Mouse (Mus musculus) T-helper 1 cell (primary cell): ENCODE data around the gene Crybb1.

Experiments
- in situ Hi-C: fragments of 300-600 bp; cut with MboI, MseI; formaldehyde crosslinking; loops from one replicate; pipeline ENCODE4 v1.15.1; 2025; ENCODE audit warnings: high pct_unique_total_duplicates

Gene Crybb1

GRCm38 (mm10) chr5:112265515-112265914 lies 9.9 kb downstream of the Crybb1 start:
- in situ Hi-C loops: loop anchor here (25.0 kb wide), 1 partner anchor 1847 kb away; no protein-coding TSS in a partner anchor

- in situ Hi-C loops: loop anchor here (25.0 kb wide), 1 partner anchor 1846 kb away; no protein-coding TSS in a partner anchor
Observed at GRCm38 (mm10) chr5:112266011-112266777, 10.6 kb downstream of the Crybb1 start.

DNA sequence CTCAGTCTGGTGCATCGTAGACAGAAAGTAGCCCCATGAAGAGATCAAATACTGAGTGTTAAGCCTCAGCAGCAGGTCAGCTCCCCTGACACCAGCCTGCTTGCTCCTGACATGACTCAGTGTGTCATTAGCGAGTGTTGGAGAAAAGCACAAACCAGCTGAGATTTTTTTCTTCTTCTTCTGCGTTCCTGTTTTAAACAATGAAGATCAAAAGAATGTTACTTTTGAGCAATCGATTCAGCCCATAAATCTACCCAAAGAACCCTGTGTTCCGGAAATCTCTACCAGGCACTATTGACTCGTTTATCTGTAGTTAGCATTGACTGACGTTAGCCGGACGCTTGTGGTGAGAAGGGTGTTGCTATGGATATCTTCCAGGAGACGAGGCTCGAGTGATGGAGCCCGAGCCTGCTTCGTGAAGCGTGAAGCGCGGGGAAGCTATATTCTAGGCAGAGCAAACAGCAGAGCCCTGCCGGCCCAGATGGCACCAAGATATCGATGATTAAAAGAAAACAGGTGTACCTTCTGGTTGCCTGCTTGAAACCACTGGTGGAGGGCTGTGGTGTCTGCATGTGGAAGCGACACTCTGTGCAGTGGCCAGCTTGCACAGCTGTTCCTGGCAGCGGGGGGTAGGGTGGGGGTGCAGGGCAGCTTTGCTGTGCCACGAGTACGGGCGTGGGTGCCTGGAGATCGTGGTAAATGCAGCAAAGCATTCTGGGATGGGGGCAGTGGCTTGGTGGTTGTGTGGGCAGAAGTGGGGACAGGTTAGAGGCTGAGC lies 15.3 kb downstream of the Crybb1 start:
- in situ Hi-C loops: loop anchor here (25.0 kb wide), 1 partner anchor 1841 kb away; no protein-coding TSS in a partner anchor

DNA sequence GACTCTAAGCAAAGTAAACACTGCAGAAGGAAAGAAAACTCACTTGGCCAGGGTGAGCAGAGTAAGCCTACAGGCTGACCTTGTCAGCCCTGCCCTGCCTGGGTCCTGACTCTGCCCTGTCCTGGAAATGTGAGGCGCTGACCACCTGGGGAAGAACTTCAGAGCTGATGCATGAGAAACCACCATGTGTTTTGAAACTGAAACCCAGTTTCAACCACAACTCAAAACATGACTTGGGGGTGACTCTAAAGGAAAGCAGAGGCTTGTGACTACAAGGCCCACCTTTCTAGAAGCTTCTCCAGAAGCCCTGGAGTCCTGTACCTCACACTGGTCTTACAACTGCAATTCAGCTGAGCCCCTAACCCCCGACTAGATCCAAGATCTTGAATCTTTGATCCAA lies 17.3 kb downstream of the Crybb1 start:
- in situ Hi-C loops: loop anchor here (25.0 kb wide), 1 partner anchor 1839 kb away; no protein-coding TSS in a partner anchor

GRCm38 (mm10) chr5:112273746-112274463 lies 18.3 kb downstream of the Crybb1 start:
- in situ Hi-C loops: loop anchor here (25.0 kb wide), 1 partner anchor 1838 kb away; no protein-coding TSS in a partner anchor

DNA sequence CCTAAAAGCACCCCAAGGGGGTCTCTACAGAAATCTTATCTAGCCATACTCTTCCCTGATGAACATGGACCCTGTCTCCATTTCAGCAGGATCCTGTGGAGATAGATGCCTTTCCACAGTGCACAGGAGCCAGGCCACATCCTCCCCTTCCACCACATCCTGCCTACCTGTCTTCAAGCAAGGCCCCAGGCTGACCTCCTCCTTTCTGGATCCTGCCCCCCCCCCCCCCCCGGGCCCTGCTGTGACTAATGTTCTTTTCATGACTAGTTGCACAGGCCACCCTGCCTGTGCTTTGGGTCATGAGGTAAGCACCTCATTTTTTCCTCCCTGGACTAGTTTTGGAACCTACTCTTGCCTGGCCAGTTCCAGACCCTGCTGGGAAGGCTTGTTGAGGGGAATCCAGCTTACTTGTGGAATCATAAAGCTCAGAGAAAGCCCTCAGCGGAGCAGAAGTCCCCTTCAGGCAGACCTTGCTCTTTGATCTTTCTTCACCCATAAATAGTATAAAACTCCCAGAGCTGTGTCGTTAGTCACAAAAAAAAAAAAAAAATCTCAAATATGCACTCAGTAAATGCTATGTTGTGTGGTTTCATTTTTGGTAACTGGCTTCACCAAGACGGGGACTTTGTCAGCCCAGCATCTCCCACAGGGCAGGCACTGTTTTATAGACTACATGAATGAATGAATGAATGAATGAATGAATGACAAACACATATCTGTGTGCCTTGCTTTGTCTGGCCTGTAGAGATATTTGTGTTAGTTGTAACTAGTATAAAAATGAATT lies 19.6 kb downstream of the Crybb1 start:
- in situ Hi-C loops: loop anchor here (5.0 kb wide), 1 partner anchor 67 kb away; the partner anchor contains the start of genes Hps4 and Srrd

DNA sequence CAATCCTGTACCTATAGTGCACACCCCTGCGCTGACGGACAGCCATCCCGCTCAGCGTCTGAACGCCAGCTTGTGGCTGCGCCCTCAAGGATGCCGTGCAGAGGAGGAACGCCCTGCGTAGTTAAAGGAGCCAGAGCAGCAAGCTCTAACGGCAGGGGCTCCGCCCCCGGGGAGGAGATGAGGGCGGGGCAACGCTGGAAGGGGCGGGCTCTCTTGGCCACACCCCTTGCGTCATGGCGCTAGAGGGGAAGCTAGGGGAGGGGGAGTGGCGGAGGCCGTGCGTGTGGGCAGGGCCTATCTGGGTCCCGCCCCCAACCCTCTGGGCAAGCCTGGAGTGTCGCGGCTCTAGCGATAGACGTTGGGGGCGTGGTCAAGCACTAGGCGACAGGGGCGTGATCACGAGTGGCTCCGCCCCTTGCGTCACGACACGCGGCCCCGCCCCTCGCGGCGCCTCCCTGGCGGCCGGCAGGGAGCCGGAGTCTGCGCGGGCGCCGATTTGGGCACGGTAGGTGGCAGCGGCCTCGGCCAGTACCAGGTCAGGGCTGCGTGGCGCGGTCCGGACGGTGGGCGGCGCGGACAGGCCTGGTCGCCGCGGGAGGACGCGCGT lies 20.8 kb downstream of the Crybb1 start, which contains the start of gene Tpst2:
TSS of gene Tpst2 (plus strand) at position 425 of the 607 bp plus-strand sequence.
- in situ Hi-C loops: loop anchor here (5.0 kb wide), 1 partner anchor 66 kb away; the partner anchor contains the start of genes Hps4 and Srrd

DNA sequence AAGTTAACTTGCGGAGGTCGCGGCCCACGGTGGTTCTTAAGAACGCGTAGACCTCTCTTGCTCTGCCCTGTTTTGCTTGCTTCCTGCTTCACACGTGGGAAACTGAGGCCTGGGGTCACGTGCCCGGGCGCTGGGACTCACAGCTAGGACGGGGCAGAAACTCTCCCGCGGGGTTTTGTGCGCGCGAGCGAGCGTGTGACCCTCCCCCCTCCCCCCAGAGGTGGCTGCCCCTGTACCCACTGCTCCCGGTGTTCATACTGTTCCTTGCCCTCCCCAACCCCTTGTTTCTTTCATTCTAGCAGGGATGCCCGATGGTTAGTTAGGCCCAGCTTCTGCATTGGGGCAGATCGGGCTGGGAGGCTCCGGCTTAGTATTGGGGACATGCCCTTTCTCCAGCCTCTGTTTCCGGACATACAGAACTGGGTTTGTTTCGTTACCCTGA lies 21.3 kb downstream of the Crybb1 start:
- in situ Hi-C loops: loop anchor here (5.0 kb wide), 1 partner anchor 65 kb away; the partner anchor contains the start of genes Hps4 and Srrd

- in situ Hi-C loops: loop anchor here (5.0 kb wide), 1 partner anchor 64 kb away; the partner anchor contains the start of genes Hps4 and Srrd
Observed at GRCm38 (mm10) chr5:112277906-112278470, 22.4 kb downstream of the Crybb1 start.

DNA sequence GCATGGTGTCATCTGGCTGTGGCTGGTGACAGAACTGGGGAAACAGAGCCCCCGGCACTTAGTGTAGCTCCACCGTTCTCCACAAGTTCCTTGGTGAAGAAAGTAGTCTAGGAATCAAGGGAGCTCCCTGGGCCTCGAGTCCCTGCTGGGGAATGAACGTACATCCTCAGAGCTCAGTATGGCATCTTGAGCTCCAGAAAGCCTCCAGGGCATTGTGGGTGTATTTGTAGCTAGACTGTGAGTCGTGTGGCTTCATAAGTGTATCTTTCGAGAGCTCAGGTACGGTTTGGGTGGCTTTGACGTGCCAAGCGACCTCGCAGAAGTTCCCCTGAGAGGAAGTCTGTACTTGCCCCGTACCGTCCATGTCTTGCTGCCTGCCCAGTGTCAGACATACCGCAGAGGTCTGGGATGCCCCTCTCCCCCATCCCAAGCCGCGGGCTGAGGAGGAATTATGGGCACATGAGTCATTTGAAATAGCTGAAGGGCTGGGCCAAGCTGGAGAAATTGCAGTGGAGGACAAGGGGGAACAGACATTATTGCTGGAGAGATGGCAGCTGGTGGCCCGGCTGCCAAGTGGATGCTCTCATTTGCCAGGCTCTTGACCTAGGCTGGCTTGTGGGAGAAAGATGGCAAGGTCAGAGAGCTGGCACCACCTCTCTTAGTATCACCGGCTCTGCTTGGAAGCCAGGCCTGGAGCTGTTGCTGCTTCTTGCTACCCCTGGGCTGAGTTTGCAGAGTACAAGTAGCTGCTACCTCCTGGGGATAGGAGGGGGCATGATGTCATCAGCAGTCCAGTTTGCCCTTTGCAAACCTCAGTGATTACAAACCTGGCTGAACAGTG lies 23.8 kb downstream of the Crybb1 start:
- in situ Hi-C loops: loop anchor here (5.0 kb wide), 1 partner anchor 63 kb away; the partner anchor contains the start of genes Hps4 and Srrd

- in situ Hi-C loops: no loop called here
Observed at GRCm38 (mm10) chr5:112280151-112280550, 24.5 kb downstream of the Crybb1 start.

GRCm38 (mm10) chr5:112280863-112281660 lies 25.4 kb downstream of the Crybb1 start:
- in situ Hi-C loops: no loop called here

DNA sequence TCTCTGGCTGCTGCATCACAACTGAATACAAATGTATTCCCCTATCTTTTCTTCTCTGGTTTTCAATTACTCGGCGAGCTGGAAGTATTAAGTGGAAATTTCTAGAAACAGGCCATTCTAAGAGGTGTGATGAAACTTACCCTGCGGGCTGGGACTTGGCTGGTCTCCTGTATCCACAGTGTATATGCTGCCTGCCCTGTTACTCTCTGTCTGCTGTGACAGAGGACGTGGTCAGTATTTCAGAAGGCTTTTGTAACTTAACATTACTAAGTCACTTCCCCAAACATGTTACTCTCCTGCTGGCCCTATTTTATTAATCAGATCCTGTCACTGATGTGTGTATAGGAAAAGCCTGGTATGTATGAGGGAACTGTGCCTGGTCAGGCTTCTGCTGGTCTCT lies 26.1 kb downstream of the Crybb1 start:
- in situ Hi-C loops: no loop called here

DNA sequence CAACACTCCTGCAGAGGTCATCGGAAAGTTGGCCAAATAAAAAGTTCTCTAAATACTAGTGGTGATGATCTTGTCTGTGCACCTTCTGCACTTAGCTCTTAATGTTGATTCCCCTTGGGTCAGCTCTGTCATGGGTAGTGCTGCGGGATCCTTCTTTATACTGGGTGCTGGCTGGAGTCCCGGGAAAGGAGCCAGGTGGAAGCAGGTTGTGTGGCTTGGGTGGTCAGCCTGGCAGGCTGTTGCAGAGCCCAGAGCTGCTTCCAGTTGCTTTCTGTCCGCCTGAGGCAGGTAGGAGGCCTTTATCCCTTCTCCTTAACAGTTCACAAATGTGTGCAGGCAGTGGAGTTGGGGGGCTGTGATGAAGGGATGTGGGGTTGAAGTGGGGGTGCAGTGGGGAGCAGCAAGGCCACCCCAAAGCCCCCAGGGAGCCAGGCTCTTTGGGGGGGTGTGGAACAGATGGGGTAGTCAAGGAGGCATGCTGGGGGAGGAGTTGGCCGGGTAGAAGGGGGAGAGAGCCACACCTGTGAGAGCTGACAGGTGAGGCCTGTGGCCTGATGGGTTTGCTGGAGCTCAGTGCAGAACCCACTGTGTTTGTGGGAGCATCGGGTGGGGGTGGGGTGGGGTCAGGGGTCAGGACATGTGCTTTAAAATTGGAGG lies 26.6 kb downstream of the Crybb1 start:
- in situ Hi-C loops: no loop called here

DNA sequence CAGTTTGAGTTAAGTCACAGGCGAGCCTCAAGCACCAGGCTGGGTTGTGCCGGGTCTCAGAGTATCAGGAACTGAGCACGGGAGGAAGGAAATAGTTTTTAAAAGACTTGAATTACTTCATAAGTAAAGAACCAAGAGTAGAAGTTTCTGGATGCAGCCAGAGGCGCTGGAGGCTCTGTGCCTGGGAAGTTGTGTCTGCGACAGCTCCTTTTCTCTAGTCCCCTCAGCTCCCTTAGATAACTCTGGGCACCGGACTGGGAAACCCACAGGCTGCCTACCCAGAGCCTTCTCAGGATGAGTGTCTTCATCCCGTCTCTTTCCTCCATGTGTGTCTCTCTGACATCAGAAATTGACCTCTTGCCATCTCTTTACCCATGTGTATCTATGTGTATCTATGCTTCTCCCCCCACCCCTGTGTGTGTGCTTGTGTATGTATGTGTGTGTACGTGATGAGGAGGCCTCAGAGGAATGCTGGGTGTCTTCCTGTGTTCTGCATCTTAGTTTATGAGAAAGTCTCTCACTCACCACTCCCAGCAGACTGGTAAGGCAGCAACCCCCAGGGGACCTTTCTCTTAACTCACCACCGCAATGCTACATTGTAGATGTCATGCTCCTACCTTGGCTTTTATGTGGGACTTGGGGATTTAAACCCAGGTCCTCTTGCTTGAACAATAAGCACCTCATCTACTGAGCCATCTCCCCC lies 27.3 kb downstream of the Crybb1 start:
- in situ Hi-C loops: no loop called here

- in situ Hi-C loops: no loop called here
Observed at GRCm38 (mm10) chr5:112283543-112284202, 28.1 kb downstream of the Crybb1 start.
